Mouse (Mus musculus) midbrain, embryonic 10.5 days (tissue): ENCODE measurements at regions not wholly inside any gene's neighbourhood (a gene's known extent, or its start where the extent isn't known, plus 50 kb on each side); places are given as distances from the start of the nearest gene placed in this dataset.

Experiments
- DNase-seq: peaks from one replicate; pipeline ENCODE4 v3.0.0-alpha.2; 2017; ENCODE audit warnings: low spot score
- H3K27ac ChIP-seq: fragments of 300-500 bp; sonication (generic); replicated peaks from 2 replicates; pipeline ENCODE4 v1.5.1; 2016; ENCODE audit warnings: mild to moderate bottlenecking
- H3K27me3 ChIP-seq: fragments of 300-500 bp; sonication (generic); 2 replicates; pipeline ENCODE4 v1.6.1; 2016; ENCODE audit warnings: low read depth, mild to moderate bottlenecking; ENCODE audit not compliant: poor library complexity, severe bottlenecking
- H3K36me3 ChIP-seq: fragments of 300-500 bp; sonication (generic); 2 replicates; pipeline ENCODE4 v1.6.1; 2016; ENCODE audit warnings: mild to moderate bottlenecking, moderate library complexity
- H3K4me1 ChIP-seq: fragments of 300-500 bp; sonication (generic); 2 replicates; pipeline ENCODE4 v1.6.1; 2016
- H3K4me3 ChIP-seq: fragments of 300-500 bp; sonication (generic); 2 replicates; pipeline ENCODE4 v1.5.1; 2016; ENCODE audit warnings: mild to moderate bottlenecking, moderate library complexity
- H3K9me3 ChIP-seq: fragments of 300-500 bp; sonication (generic); replicated peaks from 2 replicates; pipeline ENCODE4 v1.6.1; 2016; ENCODE audit warnings: mild to moderate bottlenecking
- WGBS: fragments of 180-500 bp; shearing (Covaris S2); methylation state at CpG from one replicate; pipeline ENCODE4 v1.1.7; 2016; 5-methylcytosine and 5-hydroxymethylcytosine counted together

GRCm38 (mm10) chr6:49655241-49655640 is 167.3 kb upstream of the Npy start:
- WGBS, result 82% methylated on average over 5 of the region's 5 CpGs
- Histone ChIP-seq H3K27ac (no peak overlapping the region), H3K36me3 (no peaks in the 10 kb centered on the region), H3K4me1 (no peaks in the 10 kb centered on the region), H3K27me3 (no peaks in the 10 kb centered on the region), H3K4me3 (no peak overlapping the region), H3K9me3 (no peaks in the 10 kb centered on the region)
- no peak for DNase-seq

GRCm38 (mm10) chr6:49656359-49657280 is 165.9 kb upstream of the Npy start:
- Histone ChIP-seq H3K9me3 (no peaks in the 10 kb centered on the region), H3K27me3 (no peaks in the 10 kb centered on the region), H3K4me1 (no peaks in the 10 kb centered on the region), H3K27ac (no peak overlapping the region), H3K4me3 (no peak overlapping the region), H3K36me3 (no peaks in the 10 kb centered on the region)
- WGBS, result 78% methylated on average over 13 of the region's 13 CpGs
- DNase-seq, result no peak

GRCm38 (mm10) chr6:49657988-49658387 is 164.5 kb upstream of the Npy start:
- H3K27me3 ChIP-seq, result no peaks in the 10 kb centered on the region
- no peaks in the 10 kb centered on the region for H3K9me3 ChIP-seq
- no peaks in the 10 kb centered on the region for H3K36me3 ChIP-seq
- DNase-seq, result no peak
- 79% methylated on average over 9 of the region's 9 CpGs for WGBS
- no peaks in the 10 kb centered on the region for H3K4me1 ChIP-seq
- no peak overlapping the region for H3K4me3 ChIP-seq
- no peak overlapping the region for H3K27ac ChIP-seq

- no peaks in the 10 kb centered on the region for H3K36me3 ChIP-seq
- DNase-seq, result no peak
- no peaks in the 10 kb centered on the region for H3K27me3 ChIP-seq
- no peak overlapping the region for H3K27ac ChIP-seq
- no peak overlapping the region for H3K4me3 ChIP-seq
- H3K9me3 ChIP-seq, result no peaks in the 10 kb centered on the region
- no peaks in the 10 kb centered on the region for H3K4me1 ChIP-seq
- 87% methylated on average over 5 of the region's 5 CpGs for WGBS
Measured at GRCm38 (mm10) chr6:49670991-49671390, 151.5 kb upstream of the Npy start.

- Histone ChIP-seq H3K9me3 (no peaks in the 10 kb centered on the region), H3K4me3 (no peak overlapping the region), H3K27ac (no peak overlapping the region), H3K27me3 (no peaks in the 10 kb centered on the region), H3K4me1 (no peaks in the 10 kb centered on the region), H3K36me3 (no peaks in the 10 kb centered on the region)
- no peak for DNase-seq
- 82% methylated on average over 2 of the region's 2 CpGs for WGBS
Measured at GRCm38 (mm10) chr6:49671912-49672311, 150.6 kb upstream of the Npy start.

GRCm38 (mm10) chr6:49686776-49687175 is 135.7 kb upstream of the Npy start:
- Histone ChIP-seq H3K4me1 (no peaks in the 10 kb centered on the region), H3K36me3 (no peaks in the 10 kb centered on the region), H3K27ac (no peak overlapping the region), H3K4me3 (no peak overlapping the region), H3K9me3 (no peaks in the 10 kb centered on the region), H3K27me3 (no peaks in the 10 kb centered on the region)
- DNase-seq, result no peak
- 88% methylated on average over 4 of the region's 4 CpGs for WGBS

GRCm38 (mm10) chr6:49692032-49692539 is 130.4 kb upstream of the Npy start:
- no peak for DNase-seq
- Histone ChIP-seq H3K4me3 (no peak overlapping the region), H3K4me1 (0 out of 2 replicates have a peak, but pooled peaks cover 4% of the 10 kb centered on the region), H3K27ac (no peak overlapping the region), H3K27me3 (no peaks in the 10 kb centered on the region), H3K36me3 (no peaks in the 10 kb centered on the region), H3K9me3 (no peaks in the 10 kb centered on the region)
- 61% methylated on average over 6 of the region's 6 CpGs for WGBS

- DNase-seq, result no peak
- Histone ChIP-seq H3K27me3 (no peaks in the 10 kb centered on the region), H3K4me3 (no peak overlapping the region), H3K27ac (no peak overlapping the region), H3K9me3 (no peaks in the 10 kb centered on the region), H3K4me1 (0 out of 2 replicates have a peak, but pooled peaks cover 4% of the 10 kb centered on the region), H3K36me3 (no peaks in the 10 kb centered on the region)
- WGBS, result 81% methylated on average over 5 of the region's 5 CpGs
Measured at GRCm38 (mm10) chr6:49694851-49695250, 127.7 kb upstream of the Npy start.

GRCm38 (mm10) chr6:49696990-49697389 is 125.5 kb upstream of the Npy start:
- Histone ChIP-seq H3K4me1 (0 out of 2 replicates have a peak, but pooled peaks cover 4% of the 10 kb centered on the region), H3K4me3 (no peak overlapping the region), H3K36me3 (no peaks in the 10 kb centered on the region), H3K9me3 (no peaks in the 10 kb centered on the region), H3K27me3 (no peaks in the 10 kb centered on the region), H3K27ac (no peak overlapping the region)
- no peak for DNase-seq
- 92% methylated on average over 10 of the region's 10 CpGs for WGBS

- Histone ChIP-seq H3K36me3 (no peaks in the 10 kb centered on the region), H3K27me3 (no peaks in the 10 kb centered on the region), H3K4me1 (no peaks in the 10 kb centered on the region), H3K9me3 (no peaks in the 10 kb centered on the region), H3K27ac (no peak overlapping the region), H3K4me3 (no peak overlapping the region)
- DNase-seq, result no peak
- WGBS, result 90% methylated on average over 7 of the region's 7 CpGs
Measured at GRCm38 (mm10) chr6:49701453-49701852, 121.1 kb upstream of the Npy start.

GRCm38 (mm10) chr6:49712980-49713379 is 109.5 kb upstream of the Npy start:
- no peaks in the 10 kb centered on the region for H3K9me3 ChIP-seq
- DNase-seq, result no peak
- H3K27me3 ChIP-seq, result no peaks in the 10 kb centered on the region
- no peaks in the 10 kb centered on the region for H3K36me3 ChIP-seq
- no peak overlapping the region for H3K27ac ChIP-seq
- 95% methylated on average over 1 of the region's 1 CpGs for WGBS
- no peak overlapping the region for H3K4me3 ChIP-seq
- H3K4me1 ChIP-seq, result 0 out of 2 replicates have a peak, but pooled peaks cover 4% of the 10 kb centered on the region

GRCm38 (mm10) chr6:49716520-49716919 is 106.0 kb upstream of the Npy start:
- no peak overlapping the region for H3K27ac ChIP-seq
- WGBS, result 9% methylated on average over 2 of the region's 2 CpGs

GRCm38 (mm10) chr6:49716945-49717344 is 105.6 kb upstream of the Npy start:
- WGBS, result 37% methylated on average over 1 of the region's 1 CpGs
- Histone ChIP-seq H3K4me1 (0 out of 2 replicates have a peak, but pooled peaks cover 4% of the 10 kb centered on the region), H3K27ac (no peak overlapping the region), H3K36me3 (no peaks in the 10 kb centered on the region), H3K9me3 (no peaks in the 10 kb centered on the region), H3K27me3 (no peaks in the 10 kb centered on the region), H3K4me3 (no peak overlapping the region)
- DNase-seq, result no peak

More at GRCm38 (mm10) chr6:49716520-49716919, 106.0 kb upstream of the Npy start:
- Histone ChIP-seq H3K27me3 (no peaks in the 10 kb centered on the region), H3K4me1 (0 out of 2 replicates have a peak, but pooled peaks cover 4% of the 10 kb centered on the region), H3K36me3 (no peaks in the 10 kb centered on the region), H3K4me3 (no peak overlapping the region), H3K9me3 (no peaks in the 10 kb centered on the region)
- DNase-seq, result no peak
